Mouse (Mus musculus): Measurements from ENCODE around the gene Baz2a. TPM values are rescaled to one million over a fixed set of nuclear protein-coding genes. Genes with fewer than 3 reads are reported as not detected.

The Baz2a gene
- total RNA-seq, 2 experiments from 2014 or later = 42.8 to 45.5 TPM

GRCm38 (mm10) chr10:128177316-128177715 is 85.9 kb downstream of the Baz2a start:
- Histone ChIP-seq H3K4me3 (no peak overlapping the region), H3K27ac (no peak overlapping the region)
- TF ChIP-seq CTCF (conservative IDR thresholded peaks at IDR 0.05) = no peak
- no peak for DNase-seq (ENCODE audit: low spot score in 2 of 2)

Small RNA genes lying within 50 kb of the gene (microRNA-seq; reads per million reads assigned to microRNA genes)
- gene Mir677 = 23.9 to 28.8 reads per million in 2 experiments

Other genes with a start within 250 kb of the Baz2a start
- gene Rdh19, start 241.6 kb upstream of the Baz2a start, total RNA-seq (2021) = not detected
- gene Rdh16f2, start 225.1 kb upstream of the Baz2a start, total RNA-seq (2021) = not detected
- not detected for gene Rdh7, start 202.8 kb upstream of the Baz2a start, total RNA-seq (2021)
- under 1 TPM in 1 of 2 experiments, not detected in 1; 0.12 TPM for gene Sdr9c7, start 193.1 kb upstream of the Baz2a start, total RNA-seq (2021)
- gene Hsd17b6, start 84.0 kb upstream of the Baz2a start, total RNA-seq (2021) = not detected
- 1 to 10 TPM; 7.7 to 8.0 TPM for gene Prim1, start 76.4 kb upstream of the Baz2a start, total RNA-seq (2021)
- gene Naca, start 56.0 kb upstream of the Baz2a start, total RNA-seq (2021) = 100 to 1,000 TPM; 333 to 336 TPM
- gene Ptges3, start 32.6 kb upstream of the Baz2a start, total RNA-seq (2021) = 100 to 1,000 TPM; 135 to 142 TPM
- gene Atp5b, start 8.3 kb upstream of the Baz2a start, total RNA-seq (2021) = 1,000 to 10,000 TPM; 1,635 to 1,673 TPM
- 10 to 100 TPM; 12.7 to 12.8 TPM for gene Rbms2, start 88.7 kb downstream of the Baz2a start, total RNA-seq (2021)
- 10 to 100 TPM; 20.1 to 21.0 TPM for gene Gls2, start 102.9 kb downstream of the Baz2a start, total RNA-seq (2021)
- 10 to 100 TPM in 1 of 2 experiments, 1 to 10 TPM in 1; 9.5 to 10.4 TPM for gene Spryd4, start 120.2 kb downstream of the Baz2a start, total RNA-seq (2021)
- gene Mip, start 134.3 kb downstream of the Baz2a start, total RNA-seq (2021) = not detected
- gene Timeless, start 140.5 kb downstream of the Baz2a start, total RNA-seq (2021) = 1 to 10 TPM; 5.4 to 6.4 TPM
- gene Apon, start 162.5 kb downstream of the Baz2a start, total RNA-seq (2021) = not detected
- gene Apof, start 177.1 kb downstream of the Baz2a start, total RNA-seq (2021) = not detected
- gene Stat2, start 179.0 kb downstream of the Baz2a start, total RNA-seq (2021) = 10 to 100 TPM; 34.4 to 34.7 TPM
- gene Il23a, start 207.2 kb downstream of the Baz2a start, total RNA-seq (2021) = under 1 TPM in 1 of 2 experiments, not detected in 1; 0.27 TPM
- 10 to 100 TPM; 14.7 to 16.4 TPM for gene Pan2, start 211.8 kb downstream of the Baz2a start, total RNA-seq (2021)
- 10 to 100 TPM; 78.8 to 83.0 TPM for gene Cnpy2, start 230.9 kb downstream of the Baz2a start, total RNA-seq (2021)
- 100 to 1,000 TPM; 226 to 235 TPM for gene Cs, start 246.2 kb downstream of the Baz2a start, total RNA-seq (2021)

Measured in layer of hippocampus, adult 2 months (tissue).